In the genomic region with DNA sequence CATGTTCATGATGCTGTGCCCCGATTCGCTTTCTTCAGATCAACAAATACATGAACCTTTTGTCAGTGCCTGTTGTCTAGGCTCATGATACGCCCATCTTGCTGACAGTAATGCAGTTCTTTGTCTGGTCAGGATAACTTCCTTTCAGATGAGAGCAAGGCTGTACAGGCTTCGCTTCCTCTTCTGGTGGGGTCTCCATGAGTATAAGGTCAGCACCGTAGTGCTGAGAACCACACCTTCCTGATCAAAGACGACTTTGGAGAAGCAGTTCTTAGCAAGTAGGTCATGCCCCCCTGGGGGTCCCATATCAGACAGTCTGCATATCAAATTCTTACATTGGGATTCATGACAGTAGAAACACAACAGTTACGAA, we compare ENCODE assay signal across 17 mouse cellular contexts. TPM values are rescaled to one million over a fixed set of nuclear protein-coding genes. Genes with fewer than 3 reads are reported as not detected.
DNase-seq lines count a peak whose midpoint lies in the region; ATAC-seq lines count a peak whose summit lies in the region.
"Had no signal": no experiment of that assay in that cellular context is flagged by ENCODE, and none has a peak within 500 bp of the region (broad histone marks: within the 10 kb centered on the region; RNA-seq: fewer than 3 reads in every experiment).

No protein-coding gene starts in this region.

- H3K27ac ChIP-seq in heart, embryonic 10.5 days: 0 out of 2 replicates have a peak overlapping the region, but pooled peaks have one; percentile 52
- H3K27ac ChIP-seq in kidney, embryonic 16.5 days (ENCODE audit: low read length): peak overlapping the region; percentile 71
- no peak overlapping the region for H3K27ac ChIP-seq in midbrain, embryonic 11.5 days (ENCODE audit: low read depth, low read length)
- H3K27ac ChIP-seq in midbrain, embryonic 15.5 days: no peak overlapping the region
- H3K27ac ChIP-seq in forebrain, embryonic 11.5 days (ENCODE audit: low read depth, low read length): no peak overlapping the region
- H3K27ac ChIP-seq: hindbrain, embryonic 14.5 days; liver, embryonic 12.5 days had no signal

- intact Hi-C loops in heart, postnatal 36 days (cut with DNase I): loop anchor here (5.0 kb wide), 1 partner anchor 126 kb away; no protein-coding TSS in a partner anchor

- H3K27me3 ChIP-seq in heart, embryonic 10.5 days (ENCODE audit: insufficient read depth, poor library complexity, severe bottlenecking): no peaks in the 10 kb centered on the region
- no peaks in the 10 kb centered on the region for H3K27me3 ChIP-seq in kidney, embryonic 16.5 days (ENCODE audit: insufficient read depth, low read length)
- H3K27me3 ChIP-seq in midbrain, embryonic 11.5 days (ENCODE audit: control insufficient read depth, insufficient read depth, low read length): no peaks in the 10 kb centered on the region
- no peaks in the 10 kb centered on the region for H3K27me3 ChIP-seq in midbrain, embryonic 15.5 days (replicated peaks)
- H3K27me3 ChIP-seq in forebrain, embryonic 11.5 days (ENCODE audit: control insufficient read depth, insufficient read depth, low read length): no peaks in the 10 kb centered on the region
- H3K27me3 ChIP-seq: liver, embryonic 12.5 days; Patski had no signal

- no peak overlapping the region for H3K9ac ChIP-seq in kidney, embryonic 16.5 days (replicated peaks; ENCODE audit: low read length)
- H3K9ac ChIP-seq in midbrain, embryonic 11.5 days (ENCODE audit: low read length): no peak overlapping the region
- no peak overlapping the region for H3K9ac ChIP-seq in midbrain, embryonic 15.5 days
- H3K9ac ChIP-seq in forebrain, embryonic 11.5 days (ENCODE audit: low read length): no peak overlapping the region
- H3K9ac ChIP-seq: forebrain, postnatal 0 days; hindbrain, embryonic 14.5 days; liver, embryonic 12.5 days had no signal

- H3K4me3 ChIP-seq in heart, embryonic 10.5 days: no peak overlapping the region
- H3K4me3 ChIP-seq in kidney, embryonic 16.5 days (ENCODE audit: low read length): no peak overlapping the region
- H3K4me3 ChIP-seq in midbrain, embryonic 11.5 days (ENCODE audit: low read depth, low read length): no peak overlapping the region
- no peak overlapping the region for H3K4me3 ChIP-seq in midbrain, embryonic 15.5 days
- H3K4me3 ChIP-seq in forebrain, embryonic 11.5 days (ENCODE audit: low read depth, low read length): no peak overlapping the region
- H3K4me3 ChIP-seq: erythroblast, embryonic 14.5 days; liver, embryonic 12.5 days had no signal

- H3K4me2 ChIP-seq in kidney, embryonic 16.5 days (replicated peaks; ENCODE audit: low read depth, low read length): no peak overlapping the region
- H3K4me2 ChIP-seq in midbrain, embryonic 11.5 days: no peak overlapping the region
- H3K4me2 ChIP-seq in midbrain, embryonic 15.5 days: no peak overlapping the region
- H3K4me2 ChIP-seq in forebrain, embryonic 11.5 days (ENCODE audit: low read depth, low read length, severe bottlenecking): no peak overlapping the region
- H3K4me2 ChIP-seq: hindbrain, embryonic 14.5 days; liver, embryonic 12.5 days had no signal

- H3K36me3 ChIP-seq in heart, embryonic 10.5 days: no peaks in the 10 kb centered on the region
- no peaks in the 10 kb centered on the region for H3K36me3 ChIP-seq in kidney, embryonic 16.5 days (ENCODE audit: insufficient read depth, low read length)
- no peaks in the 10 kb centered on the region for H3K36me3 ChIP-seq in midbrain, embryonic 11.5 days (ENCODE audit: control insufficient read depth, insufficient read depth, low read length)
- no peaks in the 10 kb centered on the region for H3K36me3 ChIP-seq in midbrain, embryonic 15.5 days (replicated peaks)
- no peaks in the 10 kb centered on the region for H3K36me3 ChIP-seq in forebrain, embryonic 11.5 days (ENCODE audit: control insufficient read depth, insufficient read depth, low read length)
- H3K36me3 ChIP-seq: liver, embryonic 12.5 days had no signal

- peaks cover 8% of the 10 kb centered on the region; the same call in 1 of the 2 replicates for H3K4me1 ChIP-seq in heart, embryonic 10.5 days
- peaks cover 11% of the 10 kb centered on the region for H3K4me1 ChIP-seq in kidney, embryonic 16.5 days (ENCODE audit: insufficient read depth, low read length)
- no peaks in the 10 kb centered on the region for H3K4me1 ChIP-seq in midbrain, embryonic 11.5 days (ENCODE audit: control insufficient read depth, insufficient read depth, low read length)
- no peaks in the 10 kb centered on the region for H3K4me1 ChIP-seq in midbrain, embryonic 15.5 days
- H3K4me1 ChIP-seq in forebrain, embryonic 11.5 days (replicated peaks; ENCODE audit: control insufficient read depth, insufficient read depth, low read length): no peaks in the 10 kb centered on the region
- H3K4me1 ChIP-seq: liver, embryonic 12.5 days had no signal

- H3K9me3 ChIP-seq in heart, embryonic 10.5 days: no peaks in the 10 kb centered on the region
- peaks cover 3% of the 10 kb centered on the region; the same call in 1 of the 2 replicates for H3K9me3 ChIP-seq in kidney, embryonic 16.5 days (ENCODE audit: low read length)
- H3K9me3 ChIP-seq in midbrain, embryonic 11.5 days (ENCODE audit: control insufficient read depth, low read length): no peaks in the 10 kb centered on the region
- H3K9me3 ChIP-seq in midbrain, embryonic 15.5 days: no peaks in the 10 kb centered on the region
- H3K9me3 ChIP-seq in forebrain, embryonic 11.5 days (ENCODE audit: control insufficient read depth, low read length): no peaks in the 10 kb centered on the region

- DNase-seq in heart, embryonic 10.5 days (ENCODE audit: low spot score): no peak
- DNase-seq in heart, postnatal 36 days: no peak
- DNase-seq in kidney, adult 8-10 months: no peak
- peak; percentile 72 for DNase-seq in midbrain, embryonic 11.5 days (ENCODE audit: low spot score, missing footprints)
- no peak for DNase-seq in left cerebral cortex, adult 11 months (ENCODE audit: low spot score)
- DNase-seq in forebrain, embryonic 11.5 days (ENCODE audit: low spot score): no peak
- DNase-seq: B cell, adult 2 months; cerebellum, adult 9-11 months; forebrain, postnatal 0 days; thymus, adult 18-20 months had no signal

- WGBS in heart, embryonic 10.5 days: 80% methylated on average over 7 of the region's 7 CpGs
- 51% methylated on average over 7 of the region's 7 CpGs for WGBS in kidney, embryonic 16.5 days
- 85% methylated on average over 7 of the region's 7 CpGs for WGBS in midbrain, embryonic 11.5 days
- WGBS in midbrain, embryonic 15.5 days: 86% methylated on average over 7 of the region's 7 CpGs
- 89% methylated on average over 7 of the region's 7 CpGs for WGBS in forebrain, embryonic 11.5 days

- ATAC-seq in kidney, embryonic 16.5 days (ENCODE audit: low FRiP score, low TSS enrichment): no peak
- ATAC-seq in midbrain, embryonic 11.5 days (ENCODE audit: low FRiP score): no peak
- no peak for ATAC-seq in midbrain, embryonic 15.5 days (replicated peaks)
- ATAC-seq in forebrain, embryonic 11.5 days (replicated peaks; ENCODE audit: low FRiP score): no peak
- ATAC-seq: forebrain, postnatal 0 days; liver, embryonic 12.5 days; midbrain, embryonic 16.5 days; Patski had no signal

RNA-seq across cellular contexts. Expression of gene Cd28, which starts 19.3 kb away (rescaled TPM):
- 0.16 TPM in 2 replicates for polyA plus RNA-seq in heart, embryonic 10.5 days (2016; fragmentation: Nextera tagmentation; extraction: Ambion mirVana)
- 10 to 100 TPM in 1 of 2 experiments, 1 to 10 TPM in 1; 9.5 to 13.2 TPM for total RNA-seq in heart, postnatal 36 days (2021)
- 0.17 and 0.24 TPM in 2 replicates for polyA plus RNA-seq in kidney, embryonic 16.5 days (2015; fragmentation: Nextera tagmentation; extraction: Ambion mirVana)
- polyA plus RNA-seq in midbrain, embryonic 11.5 days (2014; fragmentation: Nextera tagmentation; extraction: Ambion mirVana): 0.10 and 0.28 TPM in 2 replicates
- 0.13 and 0.27 TPM in 2 replicates for polyA plus RNA-seq in midbrain, embryonic 15.5 days (2015; fragmentation: Nextera tagmentation; extraction: Ambion mirVana)
- 0.05 and 0.08 TPM in 2 replicates for polyA plus RNA-seq in forebrain, embryonic 11.5 days (2014; fragmentation: Nextera tagmentation; extraction: Ambion mirVana)
- polyA plus RNA-seq: Patski had no signal

Comparison
In these comparisons a context has a peak if more than half of its experiments do, and no peak if none do; other contexts are left out.
1. H3K27ac ChIP-seq: peak in heart, embryonic 10.5 days (single experiment) and kidney, embryonic 16.5 days (single experiment); none in midbrain, embryonic 11.5 days (single experiment), midbrain, embryonic 15.5 days (single experiment) and forebrain, embryonic 11.5 days (single experiment).